Mouse (Mus musculus): Measurements from ENCODE around the gene Spock2. TPM values are rescaled to one million over a fixed set of nuclear protein-coding genes. Genes with fewer than 3 reads are reported as not detected.

Spock2 gene
- total and polyA plus RNA-seq, 3 experiments = 0.10 to 0.13 TPM; not detected in 1

GRCm38 (mm10) chr10:60108321-60109111 is 2.5 kb downstream of the Spock2 start:
- peaks cover 9% of the 10 kb centered on the region for H3K27me3 ChIP-seq (replicated peaks)
- no peak for DNase-seq (ENCODE audit: extremely low read depth)

GRCm38 (mm10) chr10:60109336-60109735 is 3.3 kb downstream of the Spock2 start:
- Histone ChIP-seq H3K36me3 (replicated peaks in 1 of 2; ENCODE audit: control insufficient read depth in 1 of 2, insufficient read depth in 1 of 2, low read length in 1 of 2) (peaks cover 0 to 4% of the 10 kb centered on the region in 2 experiments), H3K4me2 (ENCODE audit: insufficient read depth, low read depth, poor library complexity, severe bottlenecking) (no peak overlapping the region), H3K4me1 (ENCODE audit: control insufficient read depth in 1 of 2, insufficient read depth in 2 of 2) (no peaks in the 10 kb centered on the region), H3K27ac (ENCODE audit: insufficient read depth, low read depth) (no peak overlapping the region), H3K9me3 (replicated peaks; ENCODE audit: low read length) (peaks cover 10% of the 10 kb centered on the region), H3K79me2 (replicated peaks; ENCODE audit: control insufficient read depth, extremely low read depth, insufficient read depth, poor library complexity, severe bottlenecking) (no peaks in the 10 kb centered on the region), H3K27me3 (replicated peaks) (peaks cover 9% of the 10 kb centered on the region), H3K9ac (ENCODE audit: insufficient read depth, low read depth) (no peak overlapping the region), H3K4me3 (replicated peaks in 1 of 3; ENCODE audit: low read depth in 2 of 3, low read length in 2 of 3, poor library complexity in 1 of 3) (no peak overlapping the region)
- dilution Hi-C loops (cut with MboI; ENCODE audit: extremely low pct_ligation_motif_present, extremely low pct_unique_long_range_greater_than_20kb, low sequenced_read_pairs) = no loop called here
- no peak for DNase-seq (ENCODE audit: extremely low read depth)
- no peak for TF ChIP-seq HCFC1 (IDR thresholded peaks at IDR 0.05; ENCODE audit: low read depth, low read length)
- TF ChIP-seq MAFK (IDR thresholded peaks at IDR 0.05; ENCODE audit: insufficient replicate concordance, low read length) = no peak
- TF ChIP-seq USF2 (conservative IDR thresholded peaks at IDR 0.05; ENCODE audit: low read depth, low read length) = no peak
- TF ChIP-seq ZKSCAN1 (IDR thresholded peaks at IDR 0.05; ENCODE audit: borderline replicate concordance, low read depth, low read length) = no peak
- no peak for TF ChIP-seq CHD1 (IDR thresholded peaks at IDR 0.05; ENCODE audit: low read depth, low read length)
- no peak for TF ChIP-seq JUND (conservative IDR thresholded peaks at IDR 0.05; ENCODE audit: low read depth, low read length)
- no peak for TF ChIP-seq RCOR1 (conservative IDR thresholded peaks at IDR 0.05; ENCODE audit: low read depth, low read length)
- TF ChIP-seq CTCF (conservative IDR thresholded peaks at IDR 0.05 in 1 of 2, IDR thresholded peaks at IDR 0.05 in 1 of 2; ENCODE audit: low read depth in 2 of 2, low read length in 2 of 2) = no peak
- TF ChIP-seq ZNF384 (IDR thresholded peaks at IDR 0.05; ENCODE audit: low read depth, low read length) = no peak
- no peak for TF ChIP-seq MAZ (IDR thresholded peaks at IDR 0.05; ENCODE audit: low read depth, low read length)
- TF ChIP-seq PAX5 (IDR thresholded peaks at IDR 0.05; ENCODE audit: low read length) = no peak
- TF ChIP-seq CHD2 (IDR thresholded peaks at IDR 0.05; ENCODE audit: low read length) = no peak
- in situ Hi-C loops (cut with MboI; ENCODE audit: low pct_ligation_motif_present, low pct_unique_long_range_greater_than_20kb, low sequenced_read_pairs) = no loop called here

More at GRCm38 (mm10) chr10:60108321-60109111, 2.5 kb downstream of the Spock2 start:
- Histone ChIP-seq H3K4me3 (replicated peaks in 1 of 3; ENCODE audit: low read depth in 2 of 3, low read length in 2 of 3, poor library complexity in 1 of 3) (no peak overlapping the region), H3K9me3 (replicated peaks; ENCODE audit: low read length) (peaks cover 10% of the 10 kb centered on the region), H3K79me2 (replicated peaks; ENCODE audit: control insufficient read depth, extremely low read depth, insufficient read depth, poor library complexity, severe bottlenecking) (no peaks in the 10 kb centered on the region), H3K4me1 (ENCODE audit: control insufficient read depth in 1 of 2, insufficient read depth in 2 of 2) (no peaks in the 10 kb centered on the region), H3K4me2 (ENCODE audit: insufficient read depth, low read depth, poor library complexity, severe bottlenecking) (no peak overlapping the region), H3K36me3 (replicated peaks in 1 of 2; ENCODE audit: control insufficient read depth in 1 of 2, insufficient read depth in 1 of 2, low read length in 1 of 2) (peaks cover 0 to 6% of the 10 kb centered on the region in 2 experiments), H3K27ac (ENCODE audit: insufficient read depth, low read depth) (no peak overlapping the region), H3K9ac (ENCODE audit: insufficient read depth, low read depth) (no peak overlapping the region)
- TF ChIP-seq POLR2AphosphoS2 (IDR thresholded peaks at IDR 0.05; ENCODE audit: low read depth, low read length) (no peak), UBTF (IDR thresholded peaks at IDR 0.05; ENCODE audit: low read depth, low read length) (no peak), KAT2A (IDR thresholded peaks at IDR 0.05; ENCODE audit: insufficient replicate concordance, low read length) (no peak), ZNF384 (IDR thresholded peaks at IDR 0.05; ENCODE audit: low read depth, low read length) (no peak), CTCF (conservative IDR thresholded peaks at IDR 0.05 in 1 of 2, IDR thresholded peaks at IDR 0.05 in 1 of 2; ENCODE audit: low read depth in 2 of 2, low read length in 2 of 2) (no peak), JUND (conservative IDR thresholded peaks at IDR 0.05; ENCODE audit: low read depth, low read length) (no peak), JUN (IDR thresholded peaks at IDR 0.05; ENCODE audit: insufficient read depth, low read depth, low read length) (no peak), MAFK (IDR thresholded peaks at IDR 0.05; ENCODE audit: insufficient replicate concordance, low read length) (no peak), GABPA (IDR thresholded peaks at IDR 0.05; ENCODE audit: insufficient replicate concordance, low read depth, low read length) (no peak), ELF1 (IDR thresholded peaks at IDR 0.05; ENCODE audit: low read depth, low read length) (no peak), TCF12 (IDR thresholded peaks at IDR 0.05; ENCODE audit: low read depth, low read length) (no peak), PAX5 (IDR thresholded peaks at IDR 0.05; ENCODE audit: low read length) (no peak), USF2 (conservative IDR thresholded peaks at IDR 0.05; ENCODE audit: low read depth, low read length) (no peak), MEF2A (IDR thresholded peaks at IDR 0.05; ENCODE audit: borderline replicate concordance, low read depth, low read length) (no peak), EP300 (IDR thresholded peaks at IDR 0.05; ENCODE audit: low read length) (no peak), POLR2A (IDR thresholded peaks at IDR 0.05; ENCODE audit: low read depth, low read length) (no peak), MAX (IDR thresholded peaks at IDR 0.05; ENCODE audit: low read length) (no peak), ZC3H11A (IDR thresholded peaks at IDR 0.05; ENCODE audit: low read depth, low read length) (no peak), TBP (conservative IDR thresholded peaks at IDR 0.05; ENCODE audit: low read depth, low read length) (no peak), CHD1 (IDR thresholded peaks at IDR 0.05; ENCODE audit: low read depth, low read length) (no peak)
- in situ Hi-C loops (cut with MboI; ENCODE audit: low pct_ligation_motif_present, low pct_unique_long_range_greater_than_20kb, low sequenced_read_pairs) = no loop called here
- dilution Hi-C loops (cut with MboI; ENCODE audit: extremely low pct_ligation_motif_present, extremely low pct_unique_long_range_greater_than_20kb, low sequenced_read_pairs) = no loop called here

Measured in CH12.LX (cell line).